Mouse (Mus musculus) spleen, adult 10 weeks (tissue): ENCODE measurements around the gene Kif20b. TPM values are rescaled to one million over a fixed set of nuclear protein-coding genes. Genes with fewer than 3 reads are reported as not detected.

ENCODE experiments used
- polyA plus RNA-seq: library from polyadenylated mRNA; stranded (reverse); fragments of 350-450 nt; fragmentation: Illumina TruSeq; extraction: RNeasy Lipid Tissue Mini Kit (QIAGEN cat#74804); gene quantifications from one replicate; pipeline ENCODE4 v1.2.3, GENCODE M21; 2015; ENCODE audit warnings: low replicate concordance; ENCODE audit not compliant: insufficient read depth

Gene Kif20b
- polyA plus RNA-seq = 25.6 TPM

DNA sequence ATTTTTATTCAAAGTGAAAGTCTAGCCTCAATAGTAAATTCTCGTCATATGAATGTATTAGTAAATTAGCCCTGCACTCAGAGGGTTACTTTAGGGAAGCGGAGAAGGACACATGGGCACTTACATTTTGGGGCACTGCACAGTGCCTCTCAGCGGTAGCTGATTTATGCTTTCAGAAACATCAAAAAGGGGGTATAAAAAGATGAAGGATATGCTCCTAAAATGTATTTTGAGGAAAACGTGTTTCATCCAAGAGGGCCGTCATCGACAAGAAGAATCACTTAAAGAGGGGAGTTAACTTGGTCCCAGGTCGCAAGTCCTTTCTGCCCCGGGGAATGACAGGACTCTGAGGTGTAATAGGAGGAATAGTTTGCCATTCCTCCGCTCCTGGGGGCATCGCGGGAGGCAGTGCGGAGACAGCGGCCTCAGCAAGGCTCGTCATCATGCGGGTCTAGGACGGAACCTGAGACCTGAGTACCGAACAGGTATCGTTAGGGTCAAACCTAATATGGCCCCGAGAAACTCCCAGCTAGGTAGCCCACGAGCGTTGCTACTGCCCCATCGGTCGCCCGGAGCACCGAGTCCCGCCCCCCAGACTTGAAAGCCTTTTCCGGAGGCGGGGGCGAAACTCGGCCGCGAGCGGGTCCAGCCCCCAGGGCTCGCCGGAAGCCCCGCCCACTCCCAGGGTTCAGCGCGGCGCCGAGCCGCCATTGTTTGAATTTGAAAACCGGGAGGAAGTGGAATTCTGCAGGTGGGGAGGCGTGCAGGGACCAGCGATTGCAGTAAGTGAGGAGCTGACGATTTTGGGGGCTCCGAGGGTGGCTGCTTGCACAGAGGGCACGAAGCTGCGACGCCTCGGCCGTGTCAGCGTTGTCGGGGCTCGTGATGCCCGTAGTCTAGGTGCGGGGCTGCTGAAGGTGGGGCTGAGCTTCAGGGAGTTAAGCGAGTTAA is at the start of gene Kif20b:
Kif20b (plus strand) TSS at position 710 of the 951 bp plus-strand sequence.

DNA sequence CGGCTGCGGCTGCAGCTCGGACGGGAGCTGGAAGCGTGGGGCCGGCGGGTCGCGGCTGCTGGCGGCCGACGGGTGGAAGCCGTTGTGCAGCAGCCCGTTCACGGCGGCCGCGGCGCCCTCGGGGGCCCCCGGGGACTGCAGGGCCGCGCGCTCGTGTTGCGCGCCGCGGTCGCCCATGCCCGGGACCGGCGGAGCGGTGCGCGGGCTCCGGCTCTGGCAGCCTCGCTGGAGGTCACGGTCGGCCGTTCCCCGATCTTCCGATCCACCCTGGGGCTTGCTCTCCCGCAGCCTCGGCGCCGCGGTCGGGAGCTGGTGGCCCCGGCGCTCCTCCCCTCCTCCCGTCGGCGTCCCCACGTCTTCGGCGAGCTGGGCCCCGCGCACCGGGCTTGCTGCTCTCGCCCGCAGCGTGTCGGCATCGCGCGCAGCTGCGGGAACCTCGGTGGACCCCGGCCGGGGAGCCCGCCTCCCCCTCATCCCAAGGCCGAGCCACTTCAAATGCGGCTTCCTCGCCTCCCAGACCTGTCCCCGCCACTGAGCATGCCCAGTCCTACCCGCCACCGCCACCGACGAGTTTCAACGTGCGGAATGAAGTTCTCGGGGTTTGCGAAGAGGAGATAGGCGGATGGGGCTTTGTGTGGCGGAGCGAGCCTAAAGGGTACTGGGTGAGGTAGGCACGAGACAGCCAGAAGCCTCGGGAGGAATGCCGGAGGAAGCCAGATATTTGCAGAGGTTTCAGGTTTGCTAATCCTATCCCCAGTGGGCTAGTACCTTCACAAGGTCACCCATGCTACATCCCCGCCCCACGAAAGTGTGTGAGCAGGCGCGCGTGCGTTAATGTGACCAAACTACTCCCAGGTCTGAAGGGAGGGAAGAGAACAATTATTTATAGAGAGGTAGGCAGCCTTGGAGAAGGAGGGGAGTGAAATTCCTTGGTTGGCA is 43.3 kb upstream of the Kif20b start, which contains the start of gene Pank1:
Pank1 (minus strand) TSS at position 853 of the 939 bp plus-strand sequence.

Other genes with a start within 250 kb of the Kif20b start
- 0.44 TPM for gene Slc16a12, start 175.1 kb upstream of the Kif20b start, polyA plus RNA-seq
- gene Pank1, start 42.9 kb upstream of the Kif20b start, polyA plus RNA-seq = 5.6 TPM